Mouse (Mus musculus) left cerebral cortex, postnatal 10 days (tissue): ENCODE measurements around the gene St3gal4. TPM values are rescaled to one million over a fixed set of nuclear protein-coding genes. Genes with fewer than 3 reads are reported as not detected.

ENCODE experiments used
- DNase-seq, 2 experiments: peaks; one replicate each; pipeline ENCODE4 v3.0.0; 2021 to 2022; ENCODE audit warnings: low spot score in 2 of 2, mixed read lengths in 1 of 2; ENCODE audit errors: extremely low spot score in 1 of 2
- intact Hi-C: fragments of 180-260 bp; cut with DNase I; formaldehyde crosslinking; loops from one replicate; pipeline ENCODE4 v1.15.1; 2025
- total RNA-seq, 2 experiments: library from RNA; stranded (reverse); gene quantifications; 2 replicates each; pipeline ENCODE4 v1.2.3; 2021

Gene St3gal4
- total RNA-seq, 2 experiments from 2014 or later = 26.8 to 27.2 TPM

DNA sequence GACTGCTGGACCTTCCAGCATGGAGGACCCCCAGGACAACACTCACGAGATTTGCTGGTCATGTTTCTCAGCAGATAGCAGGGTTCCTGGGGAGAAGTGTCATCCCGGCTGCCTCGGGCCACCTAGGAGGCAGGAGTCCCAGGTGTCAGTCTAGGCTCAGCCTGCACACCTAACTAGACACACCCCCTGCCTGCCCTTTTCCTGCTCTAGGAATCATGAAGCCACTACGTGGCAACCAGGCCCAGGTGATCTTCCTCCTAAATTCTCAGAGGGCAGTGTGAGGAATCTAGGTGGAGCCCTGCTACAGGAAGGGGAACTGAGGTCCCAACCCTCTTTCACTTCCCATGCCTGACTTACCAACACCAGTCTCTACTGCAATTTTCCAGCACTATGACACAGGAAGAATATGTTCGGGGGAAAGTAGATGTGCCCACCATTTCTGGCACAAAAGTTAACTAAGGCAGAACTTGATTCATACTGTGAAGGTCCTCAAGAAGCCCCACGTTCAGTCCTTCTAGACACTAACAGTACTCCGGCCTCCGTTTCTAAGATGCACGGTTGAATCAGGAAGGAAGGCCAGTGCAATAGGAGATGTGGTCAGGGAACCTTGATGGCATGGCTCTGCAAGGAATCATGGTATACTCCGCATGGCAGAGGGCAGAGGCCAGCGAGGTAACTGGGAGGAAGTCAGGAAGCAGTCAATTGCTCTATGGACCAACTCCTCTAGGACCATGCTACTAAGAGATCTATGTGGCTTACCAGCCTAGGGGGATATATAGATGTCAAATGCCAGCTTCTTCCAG, 63.3 kb downstream of the St3gal4 start:
- intact Hi-C loops = no loop called here
- no peak for DNase-seq

DNA sequence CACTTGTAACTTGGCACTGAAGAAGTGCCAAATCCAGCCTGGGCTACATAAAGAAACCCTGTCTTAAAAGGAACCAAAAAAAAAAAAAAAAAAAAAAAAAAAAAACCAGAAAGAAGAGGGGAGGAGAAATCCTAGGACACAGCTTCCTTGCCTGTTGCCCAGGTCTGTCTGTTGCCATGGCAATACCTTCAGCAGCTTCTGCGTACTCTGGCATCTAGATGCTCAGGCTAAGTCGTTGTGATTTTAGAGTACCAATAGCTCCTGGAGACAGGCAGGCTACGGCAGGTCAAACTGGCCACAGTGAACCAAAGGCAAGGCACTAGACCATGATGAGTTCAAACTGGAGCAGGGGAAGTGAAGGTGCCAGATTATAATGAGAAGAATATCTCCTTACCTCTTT, 65.4 kb downstream of the St3gal4 start:
- intact Hi-C loops = no loop called here
- no peak for DNase-seq

DNA sequence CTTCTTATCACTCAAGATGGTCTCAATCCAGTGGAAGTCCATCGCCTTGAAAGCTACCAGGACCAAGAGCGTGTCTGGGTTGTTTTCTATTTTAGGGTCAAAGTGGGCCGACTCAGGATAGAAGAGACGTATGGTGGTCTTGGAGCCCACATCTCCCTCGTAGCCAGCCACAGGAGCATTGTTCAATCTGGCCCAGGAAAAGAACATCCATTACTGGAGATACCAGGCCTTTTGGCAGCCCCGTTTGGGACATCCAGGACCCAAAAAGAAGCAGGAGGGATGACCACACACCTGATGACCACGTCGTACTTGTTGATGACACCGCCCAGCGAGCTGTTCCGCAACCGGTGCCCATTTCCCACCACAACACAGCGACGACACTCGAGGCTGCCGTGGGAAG, 66.0 kb downstream of the St3gal4 start:
- DNase-seq = no peak
- intact Hi-C loops = no loop called here

DNA sequence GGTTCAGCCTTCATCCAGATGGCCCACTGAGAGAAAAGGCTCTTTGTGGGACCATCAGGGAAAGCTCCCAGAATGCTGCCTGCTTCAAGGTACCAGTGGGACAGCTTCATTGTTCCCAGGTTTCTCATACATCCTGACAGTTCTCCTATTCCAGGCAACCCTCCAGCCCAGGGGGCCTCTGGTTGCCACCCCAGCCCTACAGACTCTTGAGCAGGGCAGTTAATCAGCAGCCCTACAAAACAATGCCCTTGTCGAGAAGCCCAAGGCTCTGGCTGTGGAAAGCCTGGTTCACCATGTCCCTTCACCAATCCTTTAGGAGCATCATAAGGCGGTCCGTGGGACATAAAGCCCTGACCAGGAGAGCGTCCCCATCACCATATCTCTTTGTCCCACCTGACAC, 66.4 kb downstream of the St3gal4 start:
- intact Hi-C loops = no loop called here
- no peak for DNase-seq

DNA sequence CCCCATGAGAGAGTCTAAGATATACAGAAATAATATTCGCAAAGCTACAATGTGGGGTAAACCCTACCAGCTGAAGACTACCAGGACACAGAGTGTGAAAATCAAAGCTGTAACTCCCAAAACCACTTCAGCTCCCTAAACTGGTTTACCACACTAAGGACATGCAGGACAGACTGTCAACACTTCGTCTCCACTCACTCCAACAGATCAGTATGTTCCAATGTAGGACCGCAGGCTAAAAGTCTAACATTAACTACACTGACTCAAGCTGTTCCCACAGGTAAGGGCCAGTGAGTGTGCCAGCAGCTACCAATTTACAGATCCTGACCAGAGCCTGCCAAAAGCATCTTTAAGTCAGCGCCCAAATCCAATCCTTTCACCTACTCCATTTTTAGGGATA, 67.4 kb downstream of the St3gal4 start:
- DNase-seq = no peak
- intact Hi-C loops = no loop called here

DNA sequence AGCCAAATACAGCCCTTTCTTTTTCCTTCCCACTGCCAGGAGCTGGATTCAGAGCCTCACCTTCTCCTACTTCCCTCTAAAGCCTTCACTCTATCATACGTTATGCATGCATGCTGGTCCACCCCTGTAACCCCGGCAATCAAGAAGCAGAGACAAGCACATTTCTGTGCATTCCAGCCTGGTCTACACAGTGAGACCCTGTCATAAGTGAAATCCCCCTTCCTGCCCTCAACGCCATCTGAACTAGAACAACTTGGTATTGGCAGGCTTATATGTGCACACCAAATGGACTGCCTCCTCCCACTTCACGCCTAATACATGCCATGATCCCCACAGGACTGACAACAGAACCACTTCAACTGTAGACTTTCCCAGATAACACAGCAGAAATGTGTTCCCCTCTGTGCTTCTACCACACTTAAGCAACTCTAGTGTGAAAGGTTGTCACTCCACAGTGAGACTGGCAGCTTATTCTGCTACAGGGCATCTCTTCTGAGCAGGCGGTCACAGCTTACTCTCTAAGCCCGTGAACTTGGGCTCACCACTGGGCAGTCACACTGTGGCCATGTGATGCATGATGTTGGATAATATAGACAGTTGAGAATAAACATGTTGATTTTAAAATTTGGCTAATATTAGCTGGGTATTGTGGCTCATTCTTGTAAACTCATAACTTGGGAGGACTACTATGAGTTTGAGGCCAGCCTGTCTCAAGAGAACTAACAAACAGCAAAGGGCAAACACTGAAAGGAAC, 68.2 kb downstream of the St3gal4 start:
- intact Hi-C loops = no loop called here
- no peak for DNase-seq

DNA sequence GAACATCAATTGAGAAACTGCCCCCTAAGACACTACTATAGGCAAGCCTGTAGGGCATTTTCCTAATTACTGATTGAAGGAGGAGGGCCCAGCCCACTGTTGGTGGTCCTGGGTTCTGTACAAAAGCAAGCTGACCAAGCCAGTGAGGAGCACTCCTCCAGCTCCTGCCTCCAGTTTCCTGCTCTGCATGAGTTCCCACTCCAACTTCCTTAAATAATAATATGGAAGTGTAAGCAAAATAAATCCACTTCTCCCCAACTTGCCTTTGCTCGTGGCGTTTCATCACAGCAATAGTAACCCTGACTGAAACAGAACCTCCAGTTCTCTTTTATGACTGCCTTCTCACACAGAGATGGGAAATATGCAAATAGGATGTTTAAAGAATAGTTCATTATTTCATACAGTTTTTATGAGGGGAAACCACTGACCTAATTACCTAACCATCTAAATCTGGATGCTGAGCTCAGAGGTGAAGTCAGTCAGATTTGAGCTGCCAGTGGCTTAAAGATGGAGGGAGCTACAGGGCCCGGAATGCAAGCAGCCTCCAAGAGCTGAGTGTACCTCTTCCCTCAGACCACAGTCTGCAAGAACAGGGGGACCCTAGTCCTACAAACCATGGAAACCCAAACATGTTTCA, 69.1 kb downstream of the St3gal4 start:
- intact Hi-C loops = no loop called here
- DNase-seq = no peak

DNA sequence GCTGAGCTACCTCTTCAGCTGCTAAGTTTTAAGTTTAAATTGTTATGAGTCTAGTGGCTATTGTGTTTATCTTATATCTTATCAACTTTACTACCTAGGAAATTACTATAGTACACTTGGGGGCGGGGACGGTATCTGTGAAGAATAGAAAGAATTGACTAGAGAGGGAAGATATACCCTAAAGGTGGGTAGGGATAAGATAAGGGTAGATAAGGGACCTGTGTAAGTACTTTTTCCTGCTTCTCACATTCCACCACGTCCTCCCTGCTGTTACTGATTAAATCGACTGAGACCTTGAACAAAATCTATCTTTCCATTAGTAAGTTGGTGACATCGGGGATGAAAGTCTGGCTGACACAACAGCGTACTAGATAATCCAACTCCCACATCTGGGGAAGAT, 70.6 kb downstream of the St3gal4 start:
- intact Hi-C loops = no loop called here
- no peak for DNase-seq

DNA sequence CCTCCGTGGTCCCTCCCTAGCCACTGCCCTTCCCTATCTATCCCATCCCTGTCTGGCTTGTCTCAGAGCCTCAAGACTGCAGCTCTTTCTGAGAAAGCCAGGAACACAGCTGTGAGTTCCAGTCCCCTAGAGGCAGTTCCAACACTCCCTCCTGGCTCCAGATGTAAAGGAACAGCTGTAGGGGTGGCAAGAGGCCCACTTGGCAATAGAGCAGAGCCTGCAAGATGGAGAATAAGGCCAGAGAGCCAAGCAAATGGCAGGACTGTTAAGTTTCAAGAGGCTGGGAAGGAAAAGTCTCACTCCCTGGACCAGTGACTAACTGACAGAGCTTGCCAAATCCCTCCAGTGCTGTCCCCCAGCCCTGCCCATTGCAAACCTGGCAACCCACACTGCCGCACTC, 73.3 kb downstream of the St3gal4 start:
- DNase-seq = no peak
- intact Hi-C loops = no loop called here

DNA sequence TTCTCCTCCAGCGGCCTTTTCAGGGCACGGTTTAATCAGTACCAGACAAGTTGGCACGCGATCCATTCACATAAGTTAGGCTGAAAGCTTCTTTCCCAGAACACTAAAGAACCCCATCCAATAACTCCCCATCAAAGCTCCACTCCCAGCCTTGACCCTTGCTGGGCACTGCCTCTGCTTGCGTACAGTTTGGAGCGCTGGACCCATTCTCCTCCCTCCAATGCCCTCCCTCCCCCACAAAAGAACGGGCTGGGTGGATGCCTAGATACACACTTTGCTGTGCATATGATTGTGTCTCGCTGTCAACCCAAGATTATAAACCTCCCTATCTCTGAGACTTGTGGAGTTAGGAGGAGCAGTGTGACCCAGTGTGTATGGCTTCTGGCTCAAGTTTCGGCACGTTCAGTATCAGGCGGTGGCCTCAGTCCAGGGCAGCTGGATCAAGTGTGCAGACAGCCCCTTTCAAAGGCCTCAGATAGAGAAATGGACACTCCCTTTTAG, 74.0 kb downstream of the St3gal4 start:
- intact Hi-C loops = no loop called here
- no peak for DNase-seq

DNA sequence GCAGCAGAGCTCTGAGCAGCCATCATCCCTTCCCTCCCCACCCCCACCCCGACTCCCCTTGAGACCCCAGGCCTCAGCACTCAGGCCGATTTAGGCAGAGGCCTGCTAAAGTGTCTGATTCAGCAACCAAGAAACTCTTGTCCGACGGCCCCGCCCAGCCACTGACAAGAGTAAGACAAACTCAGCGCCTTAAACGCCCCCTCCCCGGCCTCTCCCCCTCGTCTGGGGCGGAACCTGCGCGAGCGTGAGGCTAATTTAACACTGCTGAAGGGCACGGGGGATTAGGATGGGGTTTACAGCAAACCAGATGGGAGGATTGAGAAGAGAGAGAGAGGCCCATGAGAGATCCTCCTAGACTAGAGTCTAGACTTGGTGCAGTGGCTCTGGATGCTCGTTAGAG, 74.6 kb downstream of the St3gal4 start:
- intact Hi-C loops = no loop called here
- no peak for DNase-seq

DNA sequence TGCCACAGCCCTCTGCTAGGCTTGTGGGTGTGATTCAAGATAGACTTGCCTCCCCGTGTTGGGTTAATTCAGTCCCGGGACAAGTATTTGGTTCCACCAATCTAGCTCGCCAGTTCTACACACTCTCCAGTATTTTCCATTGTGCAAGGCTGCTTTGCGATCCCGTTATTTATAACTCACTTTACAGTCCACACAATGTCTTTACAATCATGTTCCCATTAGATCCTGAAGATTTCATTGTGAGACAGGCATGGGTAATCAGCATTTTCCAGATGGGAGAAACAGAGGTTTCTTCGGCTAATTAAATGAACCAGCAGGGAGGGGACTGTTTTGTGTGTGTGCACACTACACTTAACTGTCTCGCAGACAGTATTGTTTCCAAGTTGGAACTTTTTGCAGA, 75.4 kb downstream of the St3gal4 start:
- intact Hi-C loops = no loop called here
- no peak for DNase-seq

DNA sequence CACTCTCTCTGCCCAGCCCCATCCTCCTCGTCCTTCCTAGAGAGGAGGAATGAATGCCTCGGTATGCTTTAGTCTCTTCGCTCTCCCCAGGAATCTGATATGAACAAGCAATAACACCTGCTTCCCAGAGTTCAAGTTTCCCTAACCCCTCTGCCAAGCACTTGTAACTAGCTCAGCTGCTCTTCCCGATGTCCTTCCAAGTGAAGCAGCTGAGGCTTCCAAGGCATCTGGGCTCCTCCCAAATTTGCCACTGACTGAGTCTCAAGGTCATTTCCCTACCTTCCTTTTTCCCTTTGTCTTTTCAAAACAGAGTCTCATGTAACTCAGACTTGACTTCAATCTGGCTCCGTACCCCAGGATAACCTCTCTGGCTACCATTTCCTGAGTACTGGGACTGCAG, 77.6 kb downstream of the St3gal4 start:
- intact Hi-C loops = no loop called here
- peak in 1 of 2 experiments; percentile 12 for DNase-seq

DNA sequence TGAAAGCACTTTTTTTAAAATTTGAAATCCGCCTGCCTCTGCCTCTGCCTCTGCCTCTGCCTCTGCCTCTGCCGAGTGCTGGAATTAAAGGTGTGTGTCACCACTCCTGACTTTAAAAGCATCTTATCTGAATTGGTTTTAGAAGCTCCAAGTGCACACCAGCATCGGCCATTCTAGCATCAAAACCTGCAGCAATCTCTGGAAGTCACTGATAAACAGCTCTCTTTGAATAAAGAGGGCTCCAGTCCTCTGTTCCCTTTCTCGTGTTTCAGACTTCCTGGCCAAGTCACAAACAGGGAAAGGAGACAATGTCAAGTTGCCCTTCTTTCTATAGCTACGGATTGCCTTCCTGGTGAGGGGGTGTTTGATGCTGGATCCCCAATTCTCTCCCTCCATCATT, 79.2 kb downstream of the St3gal4 start:
- intact Hi-C loops = no loop called here
- DNase-seq = no peak

DNA sequence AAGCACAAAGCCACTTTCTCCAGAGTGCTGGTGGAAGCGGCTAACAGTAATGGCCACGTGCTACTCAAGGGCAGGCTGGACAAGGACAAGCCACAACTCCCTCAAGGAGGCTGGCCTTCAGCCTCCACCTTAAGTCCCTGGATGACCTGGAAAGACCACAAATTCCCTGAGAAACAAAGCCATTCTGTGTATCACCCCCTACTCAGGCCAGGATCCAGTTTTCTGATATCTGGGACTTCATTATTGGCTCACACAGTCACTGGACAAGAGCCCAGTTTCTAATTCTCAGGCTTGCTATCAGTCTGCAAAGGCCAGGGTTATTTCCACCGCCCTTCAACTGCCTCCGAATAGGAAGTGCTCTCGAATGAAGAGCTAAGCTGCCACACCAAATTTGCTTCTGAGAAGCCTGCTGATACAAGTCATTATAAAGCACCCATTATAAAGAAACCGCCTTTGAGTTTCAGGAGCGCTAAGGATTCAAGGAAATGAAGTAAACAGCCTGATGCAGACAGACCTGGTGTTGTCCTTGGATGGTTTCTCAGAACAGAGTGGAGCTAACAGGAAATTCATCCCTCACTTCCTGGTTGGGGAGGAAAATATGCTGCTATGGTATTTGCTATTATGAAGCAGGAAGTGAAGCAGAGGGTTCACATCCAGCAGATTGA, 80.0 kb downstream of the St3gal4 start:
- intact Hi-C loops = no loop called here
- DNase-seq = no peak

DNA sequence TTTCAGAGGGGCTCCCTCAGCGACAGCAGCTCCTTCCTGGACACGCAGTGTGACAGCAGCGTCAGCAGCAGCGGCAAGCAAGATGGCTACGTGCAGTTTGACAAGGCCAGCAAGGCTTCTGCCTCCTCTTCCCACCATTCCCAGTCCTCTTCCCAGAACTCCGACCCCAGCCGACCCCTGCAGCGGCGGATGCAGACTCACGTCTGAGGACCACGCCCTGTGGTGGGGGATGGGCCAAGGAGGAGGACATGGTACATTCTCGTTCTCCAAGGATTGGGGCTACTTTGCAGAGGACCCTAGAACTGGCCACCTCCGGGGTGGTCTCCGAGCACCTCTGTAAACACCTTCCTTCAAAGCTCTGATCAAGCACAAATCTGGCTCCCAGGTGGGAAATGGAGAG, 84.0 kb downstream of the St3gal4 start:
- DNase-seq = peak in 1 of 2 experiments; percentile 57
- intact Hi-C loops = no loop called here

DNA sequence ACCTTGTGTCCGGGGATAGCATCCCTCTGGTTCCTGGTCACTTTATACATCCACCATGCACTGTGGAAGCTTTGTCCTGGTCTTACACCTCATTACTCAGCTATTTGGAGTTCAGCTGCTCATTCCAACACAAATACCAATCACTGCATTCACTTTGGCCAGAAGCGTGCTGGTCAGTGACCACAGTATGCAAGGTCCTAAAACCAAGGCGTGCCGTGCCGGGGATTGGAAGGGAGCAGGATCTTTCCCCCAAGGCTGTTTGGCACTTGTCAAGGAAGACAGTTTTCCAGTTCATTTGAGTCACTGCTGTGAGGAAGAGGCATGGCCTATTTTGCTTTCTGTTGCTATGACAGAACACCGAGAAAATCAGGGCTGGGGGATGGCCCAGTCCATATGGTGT, 86.6 kb downstream of the St3gal4 start:
- intact Hi-C loops = no loop called here
- DNase-seq = no peak

DNA sequence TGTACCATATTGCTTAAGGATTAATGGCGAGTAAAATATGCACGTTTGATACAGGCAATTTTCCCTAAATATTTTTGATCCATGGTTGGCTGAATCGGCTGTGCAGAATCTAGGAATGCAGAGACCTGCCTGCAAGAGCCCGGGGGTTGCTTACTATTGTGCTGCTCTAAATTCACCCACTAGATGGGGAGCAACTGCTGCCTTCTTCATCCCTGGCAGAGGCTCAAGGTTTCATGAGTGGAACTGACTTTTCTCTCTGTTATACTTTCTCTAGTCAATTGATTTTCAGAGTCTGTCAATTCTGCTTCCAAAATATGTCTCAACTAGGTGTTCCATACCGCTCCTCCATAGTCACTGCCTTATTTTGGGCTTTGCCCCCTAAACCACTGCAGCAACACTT, 88.2 kb downstream of the St3gal4 start:
- intact Hi-C loops = loop anchor here (2.0 kb wide), 1 partner anchor 136 kb away; no protein-coding TSS in a partner anchor
- DNase-seq = no peak

DNA sequence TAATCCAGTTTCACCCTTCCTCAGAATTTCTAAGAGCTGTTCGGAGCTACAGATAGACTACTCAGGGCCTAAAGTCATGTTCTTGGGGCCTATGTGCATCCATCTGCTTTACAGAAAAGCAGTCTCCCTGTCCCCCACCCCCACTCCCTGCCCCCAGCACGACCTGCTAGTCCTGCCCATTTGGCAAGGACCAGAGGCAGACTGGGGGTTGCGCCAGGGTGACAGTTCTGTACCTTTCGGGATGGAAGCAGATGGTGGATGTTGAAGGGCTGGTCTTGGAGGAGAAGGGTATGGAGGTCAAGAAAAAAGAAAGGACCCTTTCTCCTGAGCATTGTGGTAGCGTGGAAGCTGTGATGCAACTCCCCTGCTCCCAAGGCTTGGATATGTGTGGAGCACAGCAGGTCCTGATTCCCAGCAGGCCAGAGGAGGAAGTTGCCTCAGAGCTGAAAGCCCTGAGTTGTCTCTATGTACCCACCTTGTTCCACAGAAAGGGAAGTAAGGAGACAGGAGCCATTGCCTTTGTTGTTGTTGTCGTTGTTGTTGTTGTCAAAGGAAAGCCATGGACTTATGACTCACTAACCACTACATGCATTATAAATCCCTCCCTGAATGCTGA, 91.6 kb downstream of the St3gal4 start:
- no peak for DNase-seq
- intact Hi-C loops = no loop called here
